ENCODE assay signal across 30 mouse cellular contexts in the genomic region with DNA sequence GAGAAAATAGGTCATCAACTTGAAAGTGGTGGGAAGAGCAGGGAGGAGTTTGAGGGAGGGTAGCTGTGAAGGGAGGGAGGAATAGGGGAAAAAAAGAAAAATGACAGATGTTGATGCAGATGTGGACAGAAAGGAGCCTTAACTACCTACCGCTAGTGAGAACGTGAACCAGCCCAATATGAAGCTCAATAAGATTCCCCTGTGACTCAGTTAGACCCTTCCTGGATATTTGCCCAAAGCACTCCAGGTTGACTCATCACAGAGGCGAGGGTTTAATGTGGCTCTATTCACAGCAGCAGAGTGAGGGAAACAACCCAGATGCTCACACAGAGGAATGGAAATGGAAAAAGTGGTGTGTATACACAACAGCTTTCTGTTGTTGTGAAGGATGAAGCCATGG. TPM values are rescaled to one million over a fixed set of nuclear protein-coding genes. Genes with fewer than 3 reads are reported as not detected.
DNase-seq lines count a peak whose midpoint lies in the region; ATAC-seq and TF ChIP-seq lines count a peak whose summit lies in the region.
"Had no signal": no experiment of that assay in that cellular context is flagged by ENCODE, and none has a peak within 500 bp of the region (broad histone marks: within the 10 kb centered on the region; RNA-seq: fewer than 3 reads in every experiment).

No protein-coding gene starts in this region.

- DNase-seq in 3T3-L1 (ENCODE audit: low read depth, low spot score) (peak; percentile 82), MEL (ENCODE audit: low read depth, low spot score) (peak; percentile 54), NIH3T3 (ENCODE audit: low read depth) (peak; percentile 89)
- DNase-seq in kidney, adult 18-20 months, result no peak
- no peak for DNase-seq in lung, postnatal 4 days
- no peak for DNase-seq in midbrain, embryonic 10.5 days (ENCODE audit: low spot score)
- DNase-seq: adrenal gland, adult 8-10 months; adrenal gland, postnatal 25 days; B cell, adult 2 months; cerebellum, adult 18-20 months; cerebellum, adult 9-10 months; cerebellum, postnatal 14 days; gastrocnemius, postnatal 25 days; heart, postnatal 10 days; heart, postnatal 36 days; kidney, adult 11 months had no signal

- peaks cover 0 to 4% of the 10 kb centered on the region in 2 experiments; a peak in 2 of 4 replicates for H3K4me1 ChIP-seq in MEL (ENCODE audit: control insufficient read depth in 1 of 2, insufficient read depth in 2 of 2, low read length in 2 of 2)
- peaks cover 23% of the 10 kb centered on the region for H3K4me1 ChIP-seq in midbrain, embryonic 10.5 days
- H3K4me1 ChIP-seq: forebrain, embryonic 15.5 days; heart, embryonic 15.5 days; intestine, embryonic 15.5 days had no signal

- no peak for TF ChIP-seq CTCF in MEL (IDR thresholded peaks at IDR 0.05 in 2 of 3, conservative IDR thresholded peaks at IDR 0.05 in 1 of 3; ENCODE audit: control insufficient read depth in 1 of 3, insufficient read depth in 1 of 3, low read depth in 2 of 3, low read length in 3 of 3, poor library complexity in 1 of 3, severe bottlenecking in 1 of 3)

- peaks cover 0 to under 1% of the 10 kb centered on the region in 2 experiments; a peak in 1 of 4 replicates for H3K36me3 ChIP-seq in MEL (ENCODE audit: control insufficient read depth in 1 of 2, insufficient read depth in 2 of 2, low read length in 2 of 2)
- no peaks in the 10 kb centered on the region for H3K36me3 ChIP-seq in midbrain, embryonic 10.5 days
- H3K36me3 ChIP-seq: forebrain, embryonic 12.5 days; forebrain, embryonic 15.5 days; heart, embryonic 12.5 days; heart, embryonic 15.5 days; hindbrain, embryonic 10.5 days; hindbrain, embryonic 13.5 days; intestine, embryonic 15.5 days had no signal

- ATAC-seq in granulocyte monocyte progenitor cell, adult 5-6 weeks (replicated peaks; ENCODE audit: poor library complexity, severe bottlenecking), result no peak
- ATAC-seq: activated CD4-positive, CD25-positive, alpha-beta regulatory T cell, adult 4 months; CD4-positive, CD25-positive, alpha-beta regulatory T cell, adult 4 months; forebrain, embryonic 15.5 days; hindbrain, embryonic 16.5 days; intestine, embryonic 15.5 days had no signal

- no peaks in the 10 kb centered on the region for H3K27me3 ChIP-seq in MEL (ENCODE audit: control insufficient read depth in 1 of 2, insufficient read depth in 2 of 2, low read length in 2 of 2)
- H3K27me3 ChIP-seq in midbrain, embryonic 10.5 days (ENCODE audit: low read depth, poor library complexity, severe bottlenecking), result peaks cover 35% of the 10 kb centered on the region

- no peak for TF ChIP-seq RAD21 in MEL (IDR thresholded peaks at IDR 0.05; ENCODE audit: low read depth, low read length)

- H3K9me3 ChIP-seq in MEL (replicated peaks; ENCODE audit: insufficient read depth, low read length), result no peaks in the 10 kb centered on the region
- no peaks in the 10 kb centered on the region for H3K9me3 ChIP-seq in midbrain, embryonic 10.5 days (replicated peaks)
- H3K9me3 ChIP-seq: forebrain, embryonic 12.5 days; forebrain, embryonic 15.5 days; heart, embryonic 12.5 days; heart, embryonic 15.5 days; hindbrain, embryonic 10.5 days; hindbrain, embryonic 13.5 days; intestine, embryonic 15.5 days had no signal

- TF ChIP-seq POLR2A in MEL (IDR thresholded peaks at IDR 0.05; ENCODE audit: control insufficient read depth in 1 of 2, insufficient read depth in 1 of 2, low read depth in 1 of 2, low read length in 2 of 2, poor library complexity in 1 of 2), result no peak

- no peaks in the 10 kb centered on the region for H3K79me2 ChIP-seq in MEL (ENCODE audit: control insufficient read depth, insufficient read depth, low read length, poor library complexity)

- WGBS in midbrain, embryonic 10.5 days, result 86% methylated on average over 3 of the region's 3 CpGs

- no peak overlapping the region for H3K27ac ChIP-seq in MEL (ENCODE audit: control insufficient read depth, low read depth, low read length)
- no peak overlapping the region for H3K27ac ChIP-seq in midbrain, embryonic 10.5 days (replicated peaks)
- H3K27ac ChIP-seq: forebrain, embryonic 12.5 days; forebrain, embryonic 15.5 days; heart, embryonic 15.5 days; hindbrain, embryonic 10.5 days; hindbrain, embryonic 13.5 days; intestine, embryonic 15.5 days had no signal

- H3K9ac ChIP-seq in MEL (ENCODE audit: control insufficient read depth, low read depth, low read length, poor library complexity, severe bottlenecking), result no peak overlapping the region
- H3K9ac ChIP-seq: forebrain, embryonic 12.5 days; forebrain, embryonic 15.5 days; heart, embryonic 12.5 days; heart, embryonic 15.5 days; hindbrain, embryonic 13.5 days; intestine, embryonic 15.5 days had no signal

- H3K4me3 ChIP-seq in MEL (ENCODE audit: control insufficient read depth in 1 of 2, insufficient read depth in 1 of 2, low read depth in 2 of 2, low read length in 2 of 2), result no peak overlapping the region
- H3K4me3 ChIP-seq in midbrain, embryonic 10.5 days, result no peak overlapping the region
- H3K4me3 ChIP-seq: forebrain, embryonic 12.5 days; forebrain, embryonic 15.5 days; heart, embryonic 12.5 days; heart, embryonic 15.5 days; hindbrain, embryonic 10.5 days; hindbrain, embryonic 13.5 days; intestine, embryonic 15.5 days had no signal

- no peak for TF ChIP-seq EP300 in MEL (IDR thresholded peaks at IDR 0.05; ENCODE audit: low read depth in 1 of 2, low read length in 2 of 2)

TF ChIP-seq in MEL, 35 proteins besides CTCF, POLR2A, EP300 and RAD21:
- TF ChIP-seq USF2 (IDR thresholded peaks at IDR 0.05; ENCODE audit: borderline replicate concordance in 1 of 2, insufficient read depth in 1 of 2, low read depth in 1 of 2, low read length in 2 of 2) (no peak), NELFE (IDR thresholded peaks at IDR 0.05; ENCODE audit: low read depth, low read length) (no peak), ETS1 (IDR thresholded peaks at IDR 0.05; ENCODE audit: low read depth, low read length) (no peak), ZC3H11A (IDR thresholded peaks at IDR 0.05; ENCODE audit: low read depth, low read length) (no peak), MAX (IDR thresholded peaks at IDR 0.05; ENCODE audit: low read length) (no peak), ELF1 (IDR thresholded peaks at IDR 0.05; ENCODE audit: low read depth, low read length) (no peak), TAL1 (IDR thresholded peaks at IDR 0.05; ENCODE audit: low read length) (no peak), KAT2A (conservative IDR thresholded peaks at IDR 0.05; ENCODE audit: low read depth, low read length) (no peak), HCFC1 (IDR thresholded peaks at IDR 0.05; ENCODE audit: low read depth, low read length) (no peak), SMC3 (IDR thresholded peaks at IDR 0.05; ENCODE audit: low read depth, low read length) (no peak), RCOR1 (IDR thresholded peaks at IDR 0.05; ENCODE audit: low read depth, low read length) (no peak), UBTF (IDR thresholded peaks at IDR 0.05; ENCODE audit: borderline replicate concordance, insufficient read depth, low read depth, low read length) (no peak), POLR2AphosphoS5 (IDR thresholded peaks at IDR 0.05; ENCODE audit: borderline replicate concordance, low read depth, low read length) (no peak), NRF1 (IDR thresholded peaks at IDR 0.05; ENCODE audit: insufficient read depth, low read depth, low read length, poor library complexity, severe bottlenecking) (no peak), MAZ (IDR thresholded peaks at IDR 0.05; ENCODE audit: low read depth, low read length) (no peak), CHD2 (IDR thresholded peaks at IDR 0.05; ENCODE audit: low read length) (no peak), MAFK (IDR thresholded peaks at IDR 0.05; ENCODE audit: borderline replicate concordance, low read depth, low read length) (no peak), TCF12 (IDR thresholded peaks at IDR 0.05; ENCODE audit: low read depth, low read length) (no peak), E2F4 (IDR thresholded peaks at IDR 0.05; ENCODE audit: borderline replicate concordance, low read depth, low read length) (no peak), GATA1 (IDR thresholded peaks at IDR 0.05; ENCODE audit: low read depth, low read length) (no peak)

RNA-seq across cellular contexts. Expression of a gene that starts 3.7 kb away (rescaled TPM):
- 3.5 and 6.4 TPM in 2 replicates for total RNA-seq in MEL (2012; rRNA removed)
- 1 to 10 TPM in 1 of 2 experiments, not detected in 1; 5.1 TPM for polyA plus RNA-seq in MEL (2012; ENCODE audit: insufficient read depth in 1 of 2, insufficient read length in 2 of 2, low read depth in 1 of 2, low replicate concordance in 2 of 2, missing spikeins in 1 of 2)
- 1.5 TPM in 1 of 2 replicates, not detected in the other for total RNA-seq in granulocyte monocyte progenitor cell, adult 5-6 weeks (2014; fragmentation: Nextera tagmentation)
- 0.47 TPM in 1 of 2 replicates, not detected in the other for total RNA-seq in granulocyte monocyte progenitor cell, adult 5-6 weeks (2017)
- 0.60 and 0.67 TPM in 2 replicates for polyA plus RNA-seq in midbrain, embryonic 10.5 days (2016; fragmentation: Nextera tagmentation; extraction: Ambion mirVana)
- polyA plus RNA-seq: activated CD4-positive, CD25-positive, alpha-beta regulatory T cell, adult 4 months; CD4-positive, CD25-positive, alpha-beta regulatory T cell, adult 4 months had no signal

RNA-seq across cellular contexts. Expression of a gene that starts 11.0 kb away (rescaled TPM):
- 7.5 and 7.7 TPM in 2 replicates for total RNA-seq in MEL (2012; rRNA removed)
- 10 to 100 TPM in 1 of 2 experiments, not detected in 1; 12.8 TPM for polyA plus RNA-seq in MEL (2012; ENCODE audit: insufficient read depth in 1 of 2, insufficient read length in 2 of 2, low read depth in 1 of 2, low replicate concordance in 2 of 2, missing spikeins in 1 of 2)
- 29.5 and 36.9 TPM in 2 replicates for total RNA-seq in granulocyte monocyte progenitor cell, adult 5-6 weeks (2014; fragmentation: Nextera tagmentation)
- total RNA-seq in granulocyte monocyte progenitor cell, adult 5-6 weeks (2017), result 14.8 and 16.1 TPM in 2 replicates
- 2.2 and 3.6 TPM in 2 replicates for polyA plus RNA-seq in midbrain, embryonic 10.5 days (2016; fragmentation: Nextera tagmentation; extraction: Ambion mirVana)

RNA-seq across cellular contexts. Expression of a gene that starts 27.0 kb away (rescaled TPM):
- total RNA-seq in MEL (2012; rRNA removed), result 128 and 183 TPM in 2 replicates
- polyA plus RNA-seq in MEL (2012; ENCODE audit: insufficient read depth in 1 of 2, insufficient read length in 2 of 2, low read depth in 1 of 2, low replicate concordance in 2 of 2, missing spikeins in 1 of 2), result 100 to 1,000 TPM in 1 of 2 experiments, not detected in 1; 125 TPM
- 48.7 and 53.2 TPM in 2 replicates for total RNA-seq in granulocyte monocyte progenitor cell, adult 5-6 weeks (2014; fragmentation: Nextera tagmentation)
- 27.8 and 28.4 TPM in 2 replicates for total RNA-seq in granulocyte monocyte progenitor cell, adult 5-6 weeks (2017)
- 134 and 144 TPM in 2 replicates for polyA plus RNA-seq in midbrain, embryonic 10.5 days (2016; fragmentation: Nextera tagmentation; extraction: Ambion mirVana)

RNA-seq across cellular contexts. Expression of a gene that starts 38.2 kb away (rescaled TPM):
- total RNA-seq in MEL (2012; rRNA removed), result not detected in 2 replicates
- not detected for polyA plus RNA-seq in MEL (2012; ENCODE audit: insufficient read depth in 1 of 2, insufficient read length in 2 of 2, low read depth in 1 of 2, low replicate concordance in 2 of 2, missing spikeins in 1 of 2)
- not detected in 2 replicates for total RNA-seq in granulocyte monocyte progenitor cell, adult 5-6 weeks (2014; fragmentation: Nextera tagmentation)
- total RNA-seq in granulocyte monocyte progenitor cell, adult 5-6 weeks (2017), result not detected in 2 replicates
- polyA plus RNA-seq in midbrain, embryonic 10.5 days (2016; fragmentation: Nextera tagmentation; extraction: Ambion mirVana), result not detected in 2 replicates
- total RNA-seq: gastrocnemius, adult 8-10 months; gastrocnemius, postnatal 25 days; heart, adult 8-10 months; heart, postnatal 36 days had no signal
- polyA plus RNA-seq: activated CD4-positive, CD25-positive, alpha-beta regulatory T cell, adult 4 months; CD4-positive, CD25-positive, alpha-beta regulatory T cell, adult 4 months; embryonic facial prominence, embryonic 11.5 days had no signal

Comparison
In these comparisons a context has a peak if more than half of its experiments do, and no peak if none do; other contexts are left out.
1. DNase-seq: peak in 3T3-L1 (single experiment), MEL (single experiment) and NIH3T3 (single experiment); none in kidney, adult 18-20 months (single experiment), lung, postnatal 4 days (0 of 2) and midbrain, embryonic 10.5 days (single experiment).